Mouse (Mus musculus): ENCODE results near the gene Sptlc3.

The Sptlc3 gene

GRCm38 (mm10) chr2:139637861-139638260 is 144.1 kb downstream of the Sptlc3 start:
- DNase-seq (ENCODE audit: low spot score): no peak

GRCm38 (mm10) chr2:139641757-139642385 is 148.2 kb downstream of the Sptlc3 start:
- DNase-seq (ENCODE audit: low spot score): no peak

GRCm38 (mm10) chr2:139649518-139649917 is 155.8 kb downstream of the Sptlc3 start:
- no peak for DNase-seq (ENCODE audit: low spot score)

GRCm38 (mm10) chr2:139656750-139657149 is 163.0 kb downstream of the Sptlc3 start:
- DNase-seq (ENCODE audit: low spot score): no peak

- no peak for DNase-seq (ENCODE audit: low spot score)
Observed at GRCm38 (mm10) chr2:139671838-139672237, 178.1 kb downstream of the Sptlc3 start.

- DNase-seq (ENCODE audit: low spot score): no peak
Observed at GRCm38 (mm10) chr2:139672371-139672770, 178.7 kb downstream of the Sptlc3 start.

GRCm38 (mm10) chr2:139677065-139677762 is 183.5 kb downstream of the Sptlc3 start:
- no peak for DNase-seq (ENCODE audit: low spot score)

GRCm38 (mm10) chr2:139677809-139678274 is 184.1 kb downstream of the Sptlc3 start, which contains the start of gene Ism1:
Gene Ism1, plus strand, starts transcription at chr2:139678178.
- no peak for DNase-seq (ENCODE audit: low spot score)

- no peak for DNase-seq (ENCODE audit: low spot score)
Observed at GRCm38 (mm10) chr2:139678275-139679140, 184.8 kb downstream of the Sptlc3 start.

- no peak for DNase-seq (ENCODE audit: low spot score)
Observed at GRCm38 (mm10) chr2:139682540-139682939, 188.8 kb downstream of the Sptlc3 start.

Measured in MN1 (cell line).